Mouse (Mus musculus): ENCODE data around the gene Cul7. TPM values are rescaled to one million over a fixed set of nuclear protein-coding genes. Genes with fewer than 3 reads are reported as not detected.
A peak's percentile ranks its signal among the peaks of the same experiment; 100 is the strongest.

Cul7 gene
- polyA plus RNA-seq, 1 experiment from 2014 or later: 37.1 TPM

- H3K27me3 ChIP-seq (replicated peaks): no peaks in the 10 kb centered on the region
- 34% methylated on average over 12 of the region's 12 CpGs for WGBS
- H3K9me3 ChIP-seq (replicated peaks): no peaks in the 10 kb centered on the region
- no peak overlapping the region for H3K9ac ChIP-seq (replicated peaks)
- peaks cover 79% of the 10 kb centered on the region for H3K4me1 ChIP-seq
- H3K27ac ChIP-seq (replicated peaks): 0 out of 2 replicates have a peak overlapping the region, but pooled peaks have one; percentile 82
- ATAC-seq (ENCODE audit: low FRiP score): no peak
- H3K4me3 ChIP-seq (replicated peaks): no peak overlapping the region
- H3K4me2 ChIP-seq: 0 out of 2 replicates have a peak overlapping the region, but pooled peaks have one; percentile 44
- H3K36me3 ChIP-seq: no peaks in the 10 kb centered on the region
Measured at GRCm38 (mm10) chr17:46617799-46618198, 32.3 kb upstream of the Cul7 start.

GRCm38 (mm10) chr17:46618394-46618768, 31.8 kb upstream of the Cul7 start:
- Histone ChIP-seq H3K36me3 (no peaks in the 10 kb centered on the region), H3K4me3 (replicated peaks) (no peak overlapping the region), H3K4me1 (peaks cover 77% of the 10 kb centered on the region), H3K27me3 (replicated peaks) (no peaks in the 10 kb centered on the region), H3K4me2 (peak overlapping the region; percentile 44), H3K9ac (replicated peaks) (peak overlapping the region; percentile 15; the same call in 1 of the 2 replicates), H3K27ac (replicated peaks) (peak overlapping the region; percentile 82), H3K9me3 (replicated peaks) (no peaks in the 10 kb centered on the region)
- ATAC-seq (ENCODE audit: low FRiP score): no peak
- 19% methylated on average over 6 of the region's 6 CpGs for whole genome bisulfite sequencing

GRCm38 (mm10) chr17:46618769-46619682, 31.1 kb upstream of the Cul7 start:
- Histone ChIP-seq H3K27ac (replicated peaks) (peak overlapping the region; percentile 82), H3K9ac (replicated peaks) (no peak overlapping the region; the same call in none of the 2 replicates), H3K27me3 (replicated peaks) (no peaks in the 10 kb centered on the region), H3K4me2 (peak overlapping the region; percentile 44), H3K4me3 (replicated peaks) (peak overlapping the region; percentile 2; the same call in 1 of the 2 replicates), H3K36me3 (no peaks in the 10 kb centered on the region), H3K9me3 (replicated peaks) (no peaks in the 10 kb centered on the region), H3K4me1 (peaks cover 77% of the 10 kb centered on the region)
- ATAC-seq (ENCODE audit: low FRiP score): no peak; the same call in 1 of the 2 replicates
- WGBS: 10% methylated on average over 27 of the region's 27 CpGs

- Histone ChIP-seq H3K4me2 (peak overlapping the region; percentile 44), H3K9me3 (replicated peaks) (no peaks in the 10 kb centered on the region), H3K4me3 (replicated peaks) (no peak overlapping the region; the same call in 1 of the 2 replicates), H3K36me3 (no peaks in the 10 kb centered on the region), H3K9ac (replicated peaks) (0 out of 2 replicates have a peak overlapping the region, but pooled peaks have one; percentile 17), H3K27ac (replicated peaks) (peak overlapping the region; percentile 82), H3K4me1 (peaks cover 82% of the 10 kb centered on the region), H3K27me3 (replicated peaks) (no peaks in the 10 kb centered on the region)
- WGBS: 20% methylated on average over 16 of the region's 16 CpGs
- ATAC-seq (ENCODE audit: low FRiP score): no peak
Measured at GRCm38 (mm10) chr17:46619683-46620357, 30.3 kb upstream of the Cul7 start.

- H3K27ac ChIP-seq (replicated peaks): peak overlapping the region; percentile 76
- 38% methylated on average over 15 of the region's 15 CpGs for WGBS
- no peak for ATAC-seq (ENCODE audit: low FRiP score)
- no peaks in the 10 kb centered on the region for H3K27me3 ChIP-seq (replicated peaks)
- H3K36me3 ChIP-seq: no peaks in the 10 kb centered on the region
- H3K4me2 ChIP-seq: peak overlapping the region; percentile 32
- no peak overlapping the region for H3K4me3 ChIP-seq (replicated peaks)
- H3K4me1 ChIP-seq: peaks cover 91% of the 10 kb centered on the region
- H3K9ac ChIP-seq (replicated peaks): 0 out of 2 replicates have a peak overlapping the region, but pooled peaks have one; percentile 21
- H3K9me3 ChIP-seq (replicated peaks): no peaks in the 10 kb centered on the region
Measured at GRCm38 (mm10) chr17:46621324-46621723, 28.8 kb upstream of the Cul7 start.

- Histone ChIP-seq H3K4me3 (replicated peaks) (no peak overlapping the region), H3K36me3 (no peaks in the 10 kb centered on the region), H3K27me3 (replicated peaks) (no peaks in the 10 kb centered on the region), H3K4me2 (no peak overlapping the region), H3K9ac (replicated peaks) (no peak overlapping the region), H3K9me3 (replicated peaks) (no peaks in the 10 kb centered on the region), H3K4me1 (peaks cover 94% of the 10 kb centered on the region), H3K27ac (replicated peaks) (no peak overlapping the region)
- 65% methylated on average over 11 of the region's 11 CpGs for WGBS
- no peak for ATAC-seq (ENCODE audit: low FRiP score)
Measured at GRCm38 (mm10) chr17:46622269-46622668, 27.9 kb upstream of the Cul7 start.

- H3K4me1 ChIP-seq: peaks cover 86% of the 10 kb centered on the region
- no peaks in the 10 kb centered on the region for H3K9me3 ChIP-seq (replicated peaks)
- peak overlapping the region; percentile 48; the same call in 1 of the 2 replicates for H3K27ac ChIP-seq (replicated peaks)
- H3K9ac ChIP-seq (replicated peaks): no peak overlapping the region
- H3K36me3 ChIP-seq: no peaks in the 10 kb centered on the region
- peak overlapping the region; percentile 32 for H3K4me2 ChIP-seq
- no peaks in the 10 kb centered on the region for H3K27me3 ChIP-seq (replicated peaks)
- ATAC-seq (ENCODE audit: low FRiP score): no peak
- WGBS: 14% methylated on average over 10 of the region's 10 CpGs
- no peak overlapping the region for H3K4me3 ChIP-seq (replicated peaks)
Measured at GRCm38 (mm10) chr17:46623819-46624557, 26.1 kb upstream of the Cul7 start.

- H3K4me1 ChIP-seq: peaks cover 82% of the 10 kb centered on the region
- no peaks in the 10 kb centered on the region for H3K9me3 ChIP-seq (replicated peaks)
- no peak for ATAC-seq (ENCODE audit: low FRiP score)
- H3K9ac ChIP-seq (replicated peaks): no peak overlapping the region
- 0 out of 2 replicates have a peak overlapping the region, but pooled peaks have one; percentile 48 for H3K27ac ChIP-seq (replicated peaks)
- WGBS: 56% methylated on average over 12 of the region's 12 CpGs
- H3K4me2 ChIP-seq: peak overlapping the region; percentile 32
- no peaks in the 10 kb centered on the region for H3K27me3 ChIP-seq (replicated peaks)
- H3K4me3 ChIP-seq (replicated peaks): no peak overlapping the region
- no peaks in the 10 kb centered on the region for H3K36me3 ChIP-seq
Measured at GRCm38 (mm10) chr17:46624598-46624997, 25.5 kb upstream of the Cul7 start.

- no peak overlapping the region for H3K27ac ChIP-seq (replicated peaks)
- no peaks in the 10 kb centered on the region for H3K27me3 ChIP-seq (replicated peaks)
- 23% methylated on average over 6 of the region's 6 CpGs for WGBS
- H3K4me2 ChIP-seq: peak overlapping the region; percentile 84
- H3K36me3 ChIP-seq: peaks cover 15% of the 10 kb centered on the region
- no peaks in the 10 kb centered on the region for H3K9me3 ChIP-seq (replicated peaks)
- H3K4me1 ChIP-seq: peaks cover 63% of the 10 kb centered on the region
- H3K9ac ChIP-seq (replicated peaks): peak overlapping the region; percentile 97; the same call in 1 of the 2 replicates
- H3K4me3 ChIP-seq (replicated peaks): peak overlapping the region; percentile 97
- ATAC-seq (ENCODE audit: low FRiP score): no peak
Measured at GRCm38 (mm10) chr17:46627409-46627808, 22.7 kb upstream of the Cul7 start.

- ATAC-seq (ENCODE audit: low FRiP score): peak; percentile 21; the same call in 1 of the 2 replicates
- peak overlapping the region; percentile 84 for H3K4me2 ChIP-seq
- H3K4me3 ChIP-seq (replicated peaks): peak overlapping the region; percentile 97
- H3K27ac ChIP-seq (replicated peaks): peak overlapping the region; percentile 91
- peak overlapping the region; percentile 97 for H3K9ac ChIP-seq (replicated peaks)
- H3K9me3 ChIP-seq (replicated peaks): no peaks in the 10 kb centered on the region
- H3K4me1 ChIP-seq: peaks cover 55% of the 10 kb centered on the region
- WGBS: 1% methylated on average over 13 of the region's 13 CpGs
- H3K36me3 ChIP-seq: peaks cover 25% of the 10 kb centered on the region
- H3K27me3 ChIP-seq (replicated peaks): no peaks in the 10 kb centered on the region
Measured at GRCm38 (mm10) chr17:46628471-46628790, 21.7 kb upstream of the Cul7 start.

All from neural tube, embryonic 15.5 days (tissue).